Mouse (Mus musculus): ENCODE results near the gene Fer1l5.

Gene Fer1l5

DNA sequence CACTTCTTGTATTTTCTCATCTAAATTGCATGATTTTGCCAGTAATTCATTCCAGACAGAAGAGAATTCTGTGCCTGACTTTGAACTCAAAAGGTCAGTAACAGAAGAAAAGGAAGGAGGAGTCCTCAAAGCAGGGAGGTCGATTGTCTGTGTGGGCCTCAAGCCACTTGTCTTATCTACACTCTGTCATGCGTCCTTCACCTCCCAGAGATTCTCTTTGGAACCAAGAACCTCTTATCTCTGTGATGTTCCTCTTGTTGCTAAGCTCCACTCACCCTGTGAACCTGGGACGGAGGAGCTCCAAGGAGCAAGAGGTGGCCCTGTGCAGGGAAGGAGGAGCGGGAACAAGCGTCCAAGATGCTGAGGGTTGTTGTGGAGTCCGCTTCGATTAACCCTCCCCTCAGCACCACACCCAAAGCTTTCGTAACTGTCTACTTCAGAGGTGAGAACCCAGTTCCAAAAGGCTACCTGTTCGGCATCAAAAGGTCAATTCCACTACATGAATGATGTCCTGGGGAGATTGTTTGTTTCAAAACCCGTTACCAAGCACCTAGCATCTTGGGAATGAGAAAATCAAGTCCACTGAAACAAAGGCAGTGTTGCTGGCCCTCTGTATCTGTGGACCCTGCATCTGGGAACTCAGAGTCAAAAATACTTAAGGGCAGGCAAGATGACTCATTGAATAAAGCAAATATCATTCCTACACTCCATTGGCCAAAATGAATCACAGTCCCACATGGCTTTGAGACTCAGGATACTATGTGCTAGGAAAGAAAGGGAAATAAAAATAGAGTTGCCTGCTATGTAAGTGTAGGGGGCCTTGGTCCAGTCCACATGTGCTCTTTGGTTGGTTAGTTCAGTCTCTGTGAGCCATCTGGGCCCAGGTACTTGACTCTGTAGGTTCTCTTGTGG lies at the start of gene Fer1l5:
TSS of gene Fer1l5 (plus strand) at position 358 of the 912 bp plus-strand sequence.
- ChIA-PET POLR2A (no interaction called here), CTCF (no interaction called here)

DNA sequence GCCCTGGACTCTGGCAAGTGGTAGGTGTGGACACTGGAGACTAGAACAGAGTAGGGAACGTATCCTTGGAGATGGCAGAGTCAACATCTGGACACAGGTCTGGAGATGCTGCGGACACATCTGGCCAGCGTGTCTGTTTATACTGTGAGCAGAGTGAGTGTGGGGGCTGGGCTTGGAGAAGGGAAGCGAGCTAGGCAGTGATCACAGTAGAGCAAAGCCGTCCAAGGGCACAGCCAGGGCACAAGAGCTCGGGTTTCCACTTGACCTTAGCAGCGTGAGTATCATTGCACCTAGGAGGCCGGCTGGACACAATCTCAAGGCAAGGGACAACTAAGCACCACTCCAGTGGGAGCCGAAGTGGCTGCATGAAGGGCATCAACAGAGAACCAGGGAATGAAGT lies 49.0 kb upstream of the Fer1l5 start:
- CTCF ChIA-PET = interaction anchor here in 3 of 4 experiments (1.1 to 2.2 kb wide), 6 partner anchors 15 to 178 kb away, joined by 3 to 8 read pairs (median 6); partner anchors contain the start of gene Arid5a (in 2 of the 3)
- POLR2A ChIA-PET = interaction anchor here in 3 of 4 experiments (0.6 to 3.5 kb wide), 8 partner anchors 10 to 224 kb away, joined by 3 to 26 read pairs (median 6); partner anchors contain the start of genes Arid5a (in 2 of the 3), Ankrd39 (in 1 of the 3) and Kansl3 (in 1 of the 3)

DNA sequence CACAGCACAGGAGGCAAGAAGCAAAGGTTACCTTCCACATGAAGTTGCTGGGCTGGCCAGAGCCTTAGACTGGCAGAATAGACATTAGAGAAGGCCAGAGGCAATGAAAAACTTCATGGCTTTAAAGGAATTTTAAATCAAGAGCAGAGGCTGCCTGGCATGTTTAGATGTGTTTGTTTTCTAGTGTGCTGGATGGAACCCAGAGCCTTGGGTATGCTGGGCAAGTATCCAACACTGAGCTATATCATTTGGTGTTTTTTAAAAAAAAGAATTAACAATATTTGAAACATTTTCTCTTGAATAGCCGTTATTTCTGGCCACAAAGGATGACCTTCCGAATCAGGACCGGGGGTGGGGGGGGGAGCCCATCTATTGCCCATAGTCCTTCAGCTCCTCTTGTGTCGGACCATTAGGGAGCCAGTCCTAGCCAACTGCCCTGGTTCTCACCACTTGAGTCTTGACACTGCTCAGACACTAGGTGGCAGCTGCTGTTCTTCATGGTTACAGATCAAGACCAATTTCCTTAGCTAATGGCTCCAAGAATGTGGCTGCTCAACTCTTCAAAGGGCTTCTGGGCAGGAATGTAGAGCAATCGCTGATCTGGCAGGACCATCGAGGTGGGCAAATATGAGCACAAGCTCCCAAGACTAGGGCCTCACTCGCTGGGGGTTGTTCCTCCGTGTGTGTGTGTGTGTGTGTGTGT lies 48.2 kb upstream of the Fer1l5 start:
- ChIA-PET POLR2A (interaction anchor here (0.6 to 3.8 kb wide), 30 partner anchors 8 to 447 kb away, joined by 3 to 27 read pairs (median 4); partner anchors contain the start of genes Arid5a (in 3 of the 4), Ankrd39 (in 1 of the 4), Cnnm3 (in 1 of the 4) and Kansl3 (in 1 of the 4)), CTCF (interaction anchor here (0.6 to 2.5 kb wide), 64 partner anchors 9 to 1427 kb away, joined by 3 to 21 read pairs (median 4); partner anchors contain the start of genes Arid5a (in 4 of the 4) and Ankrd39 (in 3 of the 4))

DNA sequence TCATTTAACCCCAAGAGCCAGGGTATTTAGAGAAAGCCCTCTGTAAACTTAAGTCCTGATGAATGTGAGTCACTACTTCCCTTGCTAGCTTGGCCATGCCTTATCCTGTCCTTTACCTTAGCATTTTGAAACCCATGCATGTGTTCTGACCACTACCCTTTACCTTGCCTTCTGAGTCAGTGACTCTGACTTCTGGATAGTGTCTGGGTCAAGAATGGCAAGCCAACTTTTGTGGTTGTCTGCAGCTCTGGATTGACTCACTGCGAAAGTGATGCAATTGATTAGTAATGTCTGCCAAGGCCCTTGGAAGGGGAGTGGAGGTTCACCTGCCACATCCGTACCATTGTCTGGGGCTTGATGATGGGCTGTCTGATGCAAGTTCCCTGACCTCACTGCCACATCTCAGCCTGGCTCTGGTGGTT lies 46.2 kb upstream of the Fer1l5 start:
- POLR2A ChIA-PET = interaction anchor here in 2 of 4 experiments (0.8 to 3.8 kb wide), 6 partner anchors 9 to 178 kb away, joined by 3 to 27 read pairs (median 4); partner anchors contain the start of gene Arid5a (in 2 of the 2)
- CTCF ChIA-PET = interaction anchor here in 1 of 4 experiments (0.5 to 2.5 kb wide), 3 partner anchors 19 to 185 kb away, joined by 3 to 12 read pairs (median 4); partner anchors contain the start of gene Arid5a

DNA sequence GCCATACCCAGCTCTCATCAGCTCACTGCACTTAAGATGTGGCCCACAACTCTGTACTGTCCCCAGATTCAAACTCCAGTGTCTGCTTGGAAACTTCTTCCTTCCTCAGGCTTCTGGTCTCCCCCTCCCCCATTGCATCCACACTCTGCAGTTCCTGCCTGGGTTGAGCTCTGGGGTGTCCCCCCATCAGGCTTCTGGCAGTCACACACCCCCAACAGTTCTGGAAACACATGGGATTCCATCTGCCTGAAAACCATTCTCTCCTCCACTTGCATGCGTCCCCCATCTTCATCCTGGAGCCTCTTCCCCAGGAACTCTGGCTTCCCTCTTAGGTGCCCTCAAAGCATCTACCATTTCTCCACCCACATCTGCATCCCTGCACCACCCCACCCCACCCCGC lies 45.3 kb upstream of the Fer1l5 start:
- POLR2A ChIA-PET = interaction anchor here in 2 of 4 experiments (0.8 to 3.8 kb wide), 5 partner anchors 9 to 102 kb away, joined by 3 to 27 read pairs (median 3); partner anchors contain the start of gene Arid5a (in 2 of the 2)
- CTCF ChIA-PET = interaction anchor here in 1 of 4 experiments (0.5 kb wide), 1 partner anchor 12 kb away, joined by 3 read pairs; no protein-coding TSS in a partner anchor

DNA sequence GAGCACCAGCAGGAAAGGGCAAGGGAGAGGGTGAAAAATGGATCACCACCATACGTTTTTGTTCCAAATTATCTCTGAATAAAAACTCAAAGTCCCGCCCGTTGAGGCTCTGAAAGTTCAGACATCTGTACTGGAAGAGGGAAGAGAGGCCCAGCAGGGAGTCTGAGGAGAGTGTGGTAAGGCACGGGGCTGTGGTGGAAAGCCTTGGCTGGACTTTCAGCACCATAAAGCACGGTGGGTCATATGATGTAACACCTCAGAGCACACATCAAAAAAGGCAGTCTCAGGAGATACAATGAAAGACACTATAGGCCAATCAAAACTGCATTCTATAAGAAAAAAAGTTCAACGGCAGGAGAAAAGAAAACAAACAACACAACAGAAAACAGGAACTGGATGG lies 40.3 kb upstream of the Fer1l5 start:
- CTCF ChIA-PET = interaction anchor here in 2 of 4 experiments (0.5 to 1.8 kb wide), 2 partner anchors 10 to 362 kb away, joined by 4 to 7 read pairs; no protein-coding TSS in a partner anchor
- POLR2A ChIA-PET = interaction anchor here in 3 of 4 experiments (0.6 to 2.9 kb wide), 5 partner anchors 8 to 22 kb away, joined by 4 to 18 read pairs (median 5); no protein-coding TSS in a partner anchor

DNA sequence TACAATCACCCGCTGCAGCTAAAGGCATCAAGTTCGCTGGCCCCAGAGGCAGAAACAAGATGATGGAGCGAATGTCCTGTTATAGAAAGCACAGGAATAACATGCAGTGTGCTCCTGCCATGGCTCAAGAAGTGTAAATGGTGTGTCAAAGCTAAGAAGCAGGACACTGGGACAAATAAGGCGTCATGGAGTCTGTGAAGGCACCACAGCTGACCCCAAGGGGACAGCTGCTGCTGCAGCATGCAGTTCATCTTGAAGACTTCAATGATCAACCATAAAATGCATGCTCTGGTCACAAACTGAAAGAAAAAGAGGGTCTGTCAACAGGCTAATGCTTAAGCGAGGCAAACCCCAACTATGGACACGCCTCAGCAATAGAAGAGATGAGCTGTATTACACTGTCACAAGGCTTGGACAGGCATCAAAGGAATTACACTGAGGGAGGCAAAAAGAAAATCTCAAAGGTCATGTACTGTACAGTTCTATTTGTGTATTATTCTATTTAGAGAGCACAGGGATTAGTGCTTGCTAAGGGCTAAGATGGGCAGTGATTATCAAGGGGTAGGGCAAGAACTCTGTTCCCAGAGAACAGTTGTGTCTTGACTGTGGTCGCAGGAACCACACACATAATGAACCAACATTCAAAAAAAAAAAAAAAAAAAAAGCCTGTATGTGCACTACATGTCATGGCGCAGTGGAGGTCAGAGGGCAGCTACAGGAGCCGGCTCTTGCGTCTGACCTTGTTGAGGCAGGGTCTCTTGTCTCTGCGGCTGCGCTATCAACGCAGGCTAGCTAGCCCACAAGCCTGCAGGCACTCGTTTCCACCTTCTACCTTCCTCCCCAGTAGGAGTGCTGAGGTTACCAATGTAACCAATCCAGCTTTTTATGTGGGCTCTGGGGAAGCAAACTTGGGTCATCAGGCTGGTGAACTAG lies 38.9 kb upstream of the Fer1l5 start:
- ChIA-PET POLR2A (interaction anchor here (0.6 to 2.9 kb wide), 16 partner anchors 9 to 931 kb away, joined by 3 to 18 read pairs (median 4); partner anchors contain the start of gene Arid5a (in 2 of the 4)), CTCF (interaction anchor here (0.5 to 2.4 kb wide), 5 partner anchors 9 to 185 kb away, joined by 4 to 9 read pairs (median 5); no protein-coding TSS in a partner anchor)

DNA sequence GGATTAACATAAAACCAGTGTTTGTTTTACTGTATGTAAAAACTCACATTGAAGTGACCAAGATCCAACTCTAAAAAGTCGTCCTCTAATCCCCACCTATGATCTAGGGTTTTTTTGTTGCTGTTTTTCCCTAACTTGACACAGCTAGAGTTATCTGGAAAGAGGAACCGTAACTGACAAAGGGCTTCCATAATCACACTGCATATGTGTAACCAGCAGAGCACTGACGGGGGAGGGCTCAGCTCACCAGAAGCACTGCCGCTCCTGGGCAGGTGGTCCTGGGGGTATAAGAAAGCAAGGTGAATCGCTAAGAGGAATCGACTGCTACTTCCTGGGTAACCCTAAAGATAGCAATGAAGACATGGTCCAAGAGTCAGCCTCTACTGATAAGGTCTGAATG lies 29.5 kb upstream of the Fer1l5 start:
- POLR2A ChIA-PET = interaction anchor here in 3 of 4 experiments (0.6 to 1.3 kb wide), 3 partner anchors 11 to 280 kb away, joined by 3 to 4 read pairs (median 4); no protein-coding TSS in a partner anchor
- CTCF ChIA-PET = interaction anchor here in 1 of 4 experiments (0.6 kb wide), 1 partner anchor 517 kb away, joined by 3 read pairs; no protein-coding TSS in a partner anchor

DNA sequence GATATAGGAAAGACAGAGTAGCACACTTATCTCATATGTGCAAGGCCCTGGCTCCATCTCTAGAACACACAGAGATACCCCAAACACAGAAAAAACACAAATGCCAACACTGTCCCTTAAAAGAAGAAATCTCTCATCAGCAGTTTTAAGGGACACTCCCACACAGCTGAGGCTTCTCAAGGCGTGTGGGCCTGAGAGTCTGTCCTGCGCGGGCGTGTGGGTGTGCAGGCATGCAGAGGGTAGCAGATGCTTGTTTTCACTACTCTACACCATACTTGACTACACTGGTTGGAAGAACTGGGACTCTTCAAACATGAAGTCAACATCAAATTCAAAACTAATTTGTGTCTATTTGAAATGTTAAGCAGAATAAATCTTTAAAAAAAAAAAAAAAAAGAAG lies 19.7 kb upstream of the Fer1l5 start:
- POLR2A ChIA-PET = interaction anchor here in 1 of 4 experiments (1.0 kb wide), 1 partner anchor 159 kb away, joined by 3 read pairs; no protein-coding TSS in a partner anchor
- CTCF ChIA-PET = interaction anchor here in 1 of 4 experiments (0.6 kb wide), 1 partner anchor 228 kb away, joined by 3 read pairs; no protein-coding TSS in a partner anchor

DNA sequence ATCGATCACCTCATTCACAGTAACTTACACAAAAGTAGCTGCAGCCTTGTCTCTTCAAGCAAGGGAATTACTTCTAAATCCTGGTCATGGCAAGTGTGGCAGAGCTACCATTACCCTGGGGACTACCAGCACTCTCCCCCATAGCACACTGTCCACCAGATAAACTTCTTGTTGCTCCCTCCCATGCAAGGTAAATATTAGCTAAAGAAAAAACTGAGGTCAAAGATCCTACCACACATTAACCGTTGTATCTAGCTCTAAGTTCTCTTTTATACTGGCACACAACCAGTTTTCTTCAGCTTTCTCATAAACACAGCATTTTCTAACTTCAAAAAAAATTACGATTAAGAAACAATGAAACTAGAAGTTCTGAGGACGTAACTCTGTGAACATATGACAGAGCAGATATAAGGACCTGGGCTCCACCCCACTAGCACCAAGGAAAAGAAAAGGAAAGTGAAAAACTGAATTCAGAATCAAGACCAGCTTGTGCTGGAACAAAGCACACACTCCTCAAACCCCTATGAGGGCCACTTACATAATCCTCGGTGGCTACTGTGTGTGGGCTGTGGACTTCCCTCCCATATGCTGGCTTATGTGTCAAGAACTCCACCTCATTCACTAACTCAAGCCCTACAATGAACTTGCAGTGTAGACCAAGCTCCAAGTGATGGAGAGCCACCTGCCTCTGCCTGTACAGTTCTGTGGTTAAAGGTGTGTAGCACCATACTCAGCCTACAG lies 15.0 kb upstream of the Fer1l5 start:
- ChIA-PET POLR2A (interaction anchor here in 3 of 4 experiments (1.1 to 2.6 kb wide), 9 partner anchors 8 to 88 kb away, joined by 3 to 16 read pairs (median 4); partner anchors contain the start of genes Kansl3 (in 1 of the 3) and Lman2l (in 1 of the 3)), CTCF (interaction anchor here in 2 of 4 experiments (0.5 to 0.8 kb wide), 2 partner anchors 33 to 128 kb away, joined by 4 to 10 read pairs; no protein-coding TSS in a partner anchor)

DNA sequence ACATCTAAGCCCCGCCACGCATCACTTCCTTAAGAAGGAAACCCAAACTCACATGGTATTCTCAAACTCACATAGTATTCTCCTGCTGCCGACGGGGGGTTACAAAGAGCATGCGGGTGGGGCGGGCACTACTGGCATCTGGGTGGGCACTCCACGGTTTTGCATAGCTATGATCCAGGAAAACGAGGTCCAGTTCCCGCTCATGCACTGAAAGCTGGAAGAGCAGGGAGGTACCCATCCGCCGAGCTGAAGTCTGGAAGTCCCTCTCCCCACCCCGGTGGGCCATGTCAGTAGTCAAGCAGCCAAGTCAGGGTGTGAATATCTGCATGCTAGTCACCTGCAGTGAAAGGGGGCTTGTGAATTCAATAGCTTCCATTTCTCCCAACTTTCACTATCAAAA lies 4.4 kb upstream of the Fer1l5 start:
- CTCF ChIA-PET = interaction anchor here in 1 of 4 experiments (1.2 kb wide), 1 partner anchor 44 kb away, joined by 3 read pairs; no protein-coding TSS in a partner anchor
- POLR2A ChIA-PET = interaction anchor here in 3 of 4 experiments (0.6 to 3.7 kb wide), 18 partner anchors 9 to 191 kb away, joined by 3 to 12 read pairs (median 4); partner anchors contain the start of genes Arid5a (in 3 of the 3), Lman2l (in 1 of the 3) and Sema4c (in 1 of the 3)

DNA sequence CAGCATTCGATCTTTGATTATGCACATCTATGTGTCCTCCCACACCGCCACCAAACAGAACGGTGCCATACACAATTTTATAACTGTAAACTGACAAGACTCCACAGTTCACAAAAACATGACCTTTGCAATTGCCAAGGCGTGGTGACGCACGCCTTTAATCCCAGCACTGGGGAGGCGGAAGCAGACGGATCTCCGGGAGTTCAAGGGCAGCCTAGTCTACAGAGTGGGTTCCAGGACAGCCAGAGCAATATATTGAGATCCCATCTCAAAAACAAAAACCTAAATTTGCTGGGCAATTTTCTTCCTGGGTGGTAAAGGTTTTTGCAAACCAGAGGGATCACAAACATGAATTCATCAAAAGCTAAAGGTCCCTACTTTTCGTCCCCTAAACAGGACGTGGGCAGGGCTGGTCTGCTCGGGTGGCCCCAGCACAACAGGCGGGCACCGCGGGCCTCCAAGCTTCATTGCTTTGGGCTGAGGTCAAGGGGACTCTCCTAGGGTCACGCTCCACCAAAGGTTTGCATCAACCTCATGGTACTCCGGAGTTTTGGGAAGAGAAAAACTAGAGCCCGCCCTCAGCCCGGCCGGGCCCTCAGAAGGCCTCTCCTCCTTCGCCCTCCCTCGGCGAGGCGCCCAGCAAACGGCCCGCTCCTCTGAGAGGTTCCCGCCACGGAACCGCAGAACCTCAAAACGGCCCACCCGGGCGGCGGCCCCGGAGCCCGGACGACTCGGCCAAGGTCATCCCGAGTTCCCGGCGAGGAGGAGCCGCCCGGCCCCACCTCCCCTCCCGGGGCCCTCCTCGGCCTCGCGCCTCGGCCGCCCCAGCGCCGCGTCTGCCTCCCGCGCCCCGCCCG lies 3.8 kb upstream of the Fer1l5 start:
- CTCF ChIA-PET = interaction anchor here in 1 of 4 experiments (1.2 kb wide), 1 partner anchor 44 kb away, joined by 3 read pairs; no protein-coding TSS in a partner anchor
- POLR2A ChIA-PET = interaction anchor here in 3 of 4 experiments (0.6 to 3.7 kb wide), 18 partner anchors 10 to 1858 kb away, joined by 3 to 12 read pairs (median 4); partner anchors contain the start of genes Arid5a (in 3 of the 3), Lman2l (in 1 of the 3) and Sema4c (in 1 of the 3)

DNA sequence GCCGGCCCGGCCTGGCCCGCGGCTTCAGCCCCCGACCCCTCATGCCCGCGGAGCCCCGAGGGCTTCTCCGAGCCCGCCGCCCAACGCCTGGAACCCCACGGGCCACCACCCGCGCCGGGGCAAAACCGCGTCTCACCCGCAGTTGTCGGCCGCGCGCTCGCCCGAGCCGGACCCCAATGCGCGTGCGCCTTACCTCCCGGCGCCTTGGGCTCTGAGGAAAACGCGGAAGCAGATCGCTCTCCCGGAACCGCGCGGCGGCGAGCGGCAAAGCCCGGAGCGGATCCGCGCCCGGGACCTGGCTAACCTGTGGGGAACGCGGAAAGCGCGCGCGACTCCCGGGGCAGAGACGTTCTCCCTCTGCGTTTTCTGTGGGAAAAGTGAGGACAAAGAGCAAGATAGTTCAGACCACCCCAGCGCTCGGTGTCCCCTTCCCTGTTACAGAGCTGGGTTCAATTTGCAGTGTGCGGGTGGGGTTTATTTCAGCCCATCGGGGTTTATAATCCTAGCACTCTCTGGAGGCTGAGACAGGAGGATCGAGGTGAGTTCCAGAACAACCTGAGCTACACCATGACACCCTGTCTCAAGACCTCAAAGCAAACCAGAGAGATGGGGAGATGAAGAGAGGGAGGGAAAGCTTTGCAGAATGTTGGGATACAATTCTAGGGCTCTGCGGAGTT lies 3.0 kb upstream of the Fer1l5 start, which contains the start of gene Kansl3:
TSS of gene Kansl3 (minus strand) at position 213 of the 677 bp plus-strand sequence.
- POLR2A ChIA-PET = interaction anchor here in 3 of 4 experiments (0.6 to 3.7 kb wide), 21 partner anchors 10 to 1858 kb away, joined by 3 to 12 read pairs (median 4); partner anchors contain the start of genes Arid5a (in 2 of the 3), Lman2l (in 1 of the 3) and Sema4c (in 1 of the 3)
- CTCF ChIA-PET = interaction anchor here in 1 of 4 experiments (1.2 kb wide), 1 partner anchor 45 kb away, joined by 3 read pairs; no protein-coding TSS in a partner anchor

DNA sequence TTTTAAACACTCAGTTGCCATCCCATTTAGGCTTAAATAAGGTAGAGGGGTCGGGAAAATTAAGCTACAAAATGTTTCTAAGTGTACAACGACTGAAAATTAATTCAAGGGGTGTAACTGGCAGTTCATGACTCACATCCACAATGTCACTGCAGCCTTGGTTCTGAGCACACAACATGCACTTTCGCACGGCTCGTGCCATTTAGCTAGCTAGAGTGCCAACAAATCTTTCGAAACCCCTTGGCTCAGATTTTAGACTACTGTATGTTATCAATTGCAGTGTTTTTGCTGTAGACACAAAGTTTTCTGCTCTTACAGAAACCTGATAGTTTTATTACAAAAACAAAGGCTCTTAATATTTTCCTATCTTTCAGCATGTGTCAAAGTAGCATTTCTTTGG lies 1.2 kb upstream of the Fer1l5 start:
- POLR2A ChIA-PET = interaction anchor here in 3 of 4 experiments (0.7 to 1.7 kb wide), 6 partner anchors 9 to 125 kb away, joined by 3 to 4 read pairs (median 3); no protein-coding TSS in a partner anchor
- CTCF ChIA-PET = interaction anchor here in 1 of 4 experiments (0.5 to 0.6 kb wide), 2 partner anchors 23 to 97 kb away, joined by 3 to 5 read pairs; no protein-coding TSS in a partner anchor

Data from embryonic stem cell, embryonic (primary cell).